Mouse (Mus musculus): Measurements from ENCODE around the gene Obscn. TPM values are rescaled to one million over a fixed set of nuclear protein-coding genes. Genes with fewer than 3 reads are reported as not detected.

Obscn gene
- total and polyA plus RNA-seq, 2 experiments from 2014 or later = 0.38 to 2.1 TPM

DNA sequence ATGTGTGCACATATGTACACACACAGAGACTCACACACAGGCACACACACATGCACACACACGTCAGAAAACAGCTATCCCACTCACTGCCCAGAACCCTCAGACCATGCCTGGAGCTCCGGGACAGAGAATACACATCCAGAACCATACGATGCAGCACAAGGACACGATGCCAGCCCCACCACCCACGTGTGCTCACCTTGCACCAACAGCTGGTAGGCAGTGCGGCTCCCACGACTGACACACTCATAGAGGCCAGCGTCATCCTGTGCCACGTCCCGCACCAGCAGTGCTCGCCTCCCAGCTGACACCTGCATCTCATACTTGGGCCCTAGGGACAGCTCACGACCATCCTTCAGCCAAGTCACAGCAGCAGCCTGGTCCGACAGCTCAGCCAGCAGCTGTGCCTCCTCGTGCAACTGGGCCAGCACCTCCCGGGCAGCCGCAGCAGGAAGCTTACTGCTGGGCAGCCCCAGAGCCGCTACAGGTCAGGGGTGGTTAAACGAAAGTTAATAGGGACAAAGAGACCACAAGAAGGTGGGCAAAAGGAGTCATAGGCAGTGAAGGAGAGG lies 4.8 kb downstream of the Obscn start:
- no peak for ATAC-seq (ENCODE audit: low FRiP score)

DNA sequence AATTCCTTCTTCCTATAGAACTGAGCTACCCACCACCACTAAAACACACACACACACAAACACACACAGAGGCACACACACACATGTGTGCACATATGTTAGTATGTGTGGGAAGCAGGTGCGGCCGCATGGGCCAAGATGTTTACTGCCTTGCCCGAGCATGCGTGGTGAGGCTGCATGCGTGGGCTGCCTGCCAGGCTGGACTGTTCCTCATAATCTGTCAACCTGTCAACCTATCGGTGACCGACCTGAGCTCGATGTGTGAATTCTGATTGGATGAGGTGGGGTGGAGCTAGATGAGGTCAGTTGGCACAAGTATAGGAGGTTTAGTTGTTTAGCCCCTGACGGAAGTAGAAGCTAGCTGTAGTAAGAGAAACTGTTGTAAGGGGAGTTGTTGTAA lies 5.4 kb downstream of the Obscn start:
- ATAC-seq (ENCODE audit: low FRiP score) (no peak), DNase-seq (ENCODE audit: low spot score) (peak; percentile 21)
- no peak overlapping the region for H3K4me3 ChIP-seq (ENCODE audit: low read depth, low read length)
- no peak overlapping the region for H3K4me2 ChIP-seq (ENCODE audit: low read depth, low read length, poor library complexity, severe bottlenecking)
- H3K27me3 ChIP-seq (ENCODE audit: insufficient read depth, low read length) = peaks cover 32% of the 10 kb centered on the region
- no peak overlapping the region for H3K27ac ChIP-seq (ENCODE audit: low read depth, low read length)
- H3K9me3 ChIP-seq (ENCODE audit: low read length) = no peaks in the 10 kb centered on the region
- no peaks in the 10 kb centered on the region for H3K36me3 ChIP-seq (ENCODE audit: insufficient read depth, low read length)
- TF ChIP-seq CTCF (IDR thresholded peaks at IDR 0.05) = no peak
- WGBS = 89% methylated on average over 9 of the region's 9 CpGs
- H3K9ac ChIP-seq (replicated peaks; ENCODE audit: low read length, poor library complexity, severe bottlenecking) = no peak overlapping the region
- H3K4me1 ChIP-seq (ENCODE audit: insufficient read depth, low read length) = 0 out of 2 replicates have a peak, but pooled peaks cover 3% of the 10 kb centered on the region

More for the DNA sequence above, 4.8 kb downstream of the Obscn start:
- TF ChIP-seq CTCF (IDR thresholded peaks at IDR 0.05) = no peak
- no peak overlapping the region for H3K9ac ChIP-seq (replicated peaks; ENCODE audit: low read length, poor library complexity, severe bottlenecking)
- no peak overlapping the region for H3K4me2 ChIP-seq (ENCODE audit: low read depth, low read length, poor library complexity, severe bottlenecking)
- 71% methylated on average over 18 of the region's 18 CpGs for WGBS
- H3K4me3 ChIP-seq (ENCODE audit: low read depth, low read length) = no peak overlapping the region
- peaks cover 39% of the 10 kb centered on the region for H3K27me3 ChIP-seq (ENCODE audit: insufficient read depth, low read length)
- no peaks in the 10 kb centered on the region for H3K36me3 ChIP-seq (ENCODE audit: insufficient read depth, low read length)
- H3K27ac ChIP-seq (ENCODE audit: low read depth, low read length) = no peak overlapping the region
- DNase-seq (ENCODE audit: low spot score) = no peak
- H3K4me1 ChIP-seq (ENCODE audit: insufficient read depth, low read length) = 0 out of 2 replicates have a peak, but pooled peaks cover 3% of the 10 kb centered on the region
- H3K9me3 ChIP-seq (ENCODE audit: low read length) = no peaks in the 10 kb centered on the region

DNA sequence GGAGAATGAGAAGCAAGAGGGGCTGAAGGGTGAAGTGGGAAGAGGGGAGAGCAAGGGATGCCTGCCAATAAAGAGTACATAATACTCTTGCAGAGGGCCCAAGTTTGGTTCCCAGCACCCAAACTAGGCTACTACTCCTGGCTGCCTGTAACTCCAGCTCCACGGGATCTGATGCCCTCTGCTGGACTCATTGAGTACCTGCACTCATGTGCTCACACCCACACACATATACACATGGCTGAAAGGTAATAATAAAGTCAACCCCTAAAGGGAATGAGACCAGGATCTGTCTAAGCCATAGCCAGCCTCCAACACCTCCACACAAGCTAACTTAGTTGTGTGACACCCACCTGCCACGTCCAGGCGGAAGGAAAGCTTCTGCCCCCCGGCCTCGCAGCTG lies 30.3 kb downstream of the Obscn start:
- no peak for TF ChIP-seq CTCF (IDR thresholded peaks at IDR 0.05)
- Histone ChIP-seq H3K4me1 (ENCODE audit: insufficient read depth, low read length) (no peaks in the 10 kb centered on the region), H3K9ac (replicated peaks; ENCODE audit: low read length, poor library complexity, severe bottlenecking) (no peak overlapping the region), H3K4me3 (ENCODE audit: low read depth, low read length) (no peak overlapping the region), H3K36me3 (ENCODE audit: insufficient read depth, low read length) (no peaks in the 10 kb centered on the region), H3K27me3 (ENCODE audit: insufficient read depth, low read length) (no peaks in the 10 kb centered on the region), H3K27ac (ENCODE audit: low read depth, low read length) (no peak overlapping the region), H3K4me2 (ENCODE audit: low read depth, low read length, poor library complexity, severe bottlenecking) (no peak overlapping the region), H3K9me3 (ENCODE audit: low read length) (no peaks in the 10 kb centered on the region)
- ATAC-seq (ENCODE audit: low FRiP score) (no peak), DNase-seq (ENCODE audit: low spot score) (no peak)
- WGBS = 93% methylated on average over 5 of the region's 5 CpGs

DNA sequence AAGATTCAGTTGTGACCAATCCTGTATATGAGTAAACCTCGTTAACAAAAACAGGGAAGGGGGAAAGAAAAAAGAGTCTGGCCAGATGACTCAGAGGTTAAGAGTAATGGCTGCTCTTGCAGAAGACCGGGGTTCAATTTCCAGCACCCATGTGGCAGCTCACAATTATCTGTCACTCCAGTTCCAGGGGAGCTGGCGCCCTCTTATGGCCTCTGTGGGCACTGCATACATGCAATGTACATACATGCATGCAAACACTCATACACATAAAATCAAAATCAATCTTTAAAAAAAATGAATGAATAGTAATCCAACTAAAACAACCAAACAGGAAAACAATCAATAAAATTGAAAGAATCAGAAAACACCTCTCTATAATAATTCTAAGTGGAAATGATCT lies 33.9 kb downstream of the Obscn start:
- TF ChIP-seq CTCF (IDR thresholded peaks at IDR 0.05) = peak; percentile 20; the same call in 1 of the 2 replicates
- no peaks in the 10 kb centered on the region for H3K4me1 ChIP-seq (ENCODE audit: insufficient read depth, low read length)
- WGBS = 77% methylated on average over 3 of the region's 3 CpGs
- DNase-seq (ENCODE audit: low spot score) (no peak), ATAC-seq (ENCODE audit: low FRiP score) (no peak)
- H3K36me3 ChIP-seq (ENCODE audit: insufficient read depth, low read length) = no peaks in the 10 kb centered on the region
- H3K27me3 ChIP-seq (ENCODE audit: insufficient read depth, low read length) = no peaks in the 10 kb centered on the region
- no peak overlapping the region for H3K4me3 ChIP-seq (ENCODE audit: low read depth, low read length)
- no peak overlapping the region for H3K9ac ChIP-seq (replicated peaks; ENCODE audit: low read length, poor library complexity, severe bottlenecking)
- no peak overlapping the region for H3K27ac ChIP-seq (ENCODE audit: low read depth, low read length)
- no peak overlapping the region for H3K4me2 ChIP-seq (ENCODE audit: low read depth, low read length, poor library complexity, severe bottlenecking)
- no peaks in the 10 kb centered on the region for H3K9me3 ChIP-seq (ENCODE audit: low read length)

DNA sequence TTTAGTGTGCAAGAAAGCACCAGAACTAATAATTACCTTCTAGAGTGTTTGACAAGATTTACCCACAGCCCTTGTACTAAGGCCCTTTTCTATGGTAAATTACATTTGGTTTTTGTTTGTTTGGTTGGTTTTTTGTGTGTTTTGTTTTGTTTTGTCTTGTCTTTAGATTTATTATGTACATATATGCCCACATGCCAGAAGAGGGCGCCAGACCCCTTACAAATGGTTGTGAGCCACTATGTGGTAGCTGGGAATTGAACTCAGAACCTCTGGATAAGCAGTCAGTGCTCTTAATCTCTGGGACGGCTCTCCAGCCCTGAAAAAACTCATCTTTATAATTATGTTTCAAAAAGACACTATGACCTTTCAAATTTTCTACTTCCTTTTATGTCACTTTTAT lies 37.9 kb downstream of the Obscn start:
- Histone ChIP-seq H3K4me2 (ENCODE audit: low read depth, low read length, poor library complexity, severe bottlenecking) (no peak overlapping the region), H3K27ac (ENCODE audit: low read depth, low read length) (no peak overlapping the region), H3K9me3 (ENCODE audit: low read length) (no peaks in the 10 kb centered on the region), H3K4me1 (ENCODE audit: insufficient read depth, low read length) (no peaks in the 10 kb centered on the region), H3K36me3 (ENCODE audit: insufficient read depth, low read length) (no peaks in the 10 kb centered on the region), H3K9ac (replicated peaks; ENCODE audit: low read length, poor library complexity, severe bottlenecking) (no peak overlapping the region), H3K27me3 (ENCODE audit: insufficient read depth, low read length) (no peaks in the 10 kb centered on the region), H3K4me3 (ENCODE audit: low read depth, low read length) (no peak overlapping the region)
- TF ChIP-seq CTCF (IDR thresholded peaks at IDR 0.05) = peak; percentile 50
- ATAC-seq (ENCODE audit: low FRiP score) (no peak), DNase-seq (ENCODE audit: low spot score) (peak; percentile 26)
- 31% methylated on average over 2 of the region's 2 CpGs for WGBS

DNA sequence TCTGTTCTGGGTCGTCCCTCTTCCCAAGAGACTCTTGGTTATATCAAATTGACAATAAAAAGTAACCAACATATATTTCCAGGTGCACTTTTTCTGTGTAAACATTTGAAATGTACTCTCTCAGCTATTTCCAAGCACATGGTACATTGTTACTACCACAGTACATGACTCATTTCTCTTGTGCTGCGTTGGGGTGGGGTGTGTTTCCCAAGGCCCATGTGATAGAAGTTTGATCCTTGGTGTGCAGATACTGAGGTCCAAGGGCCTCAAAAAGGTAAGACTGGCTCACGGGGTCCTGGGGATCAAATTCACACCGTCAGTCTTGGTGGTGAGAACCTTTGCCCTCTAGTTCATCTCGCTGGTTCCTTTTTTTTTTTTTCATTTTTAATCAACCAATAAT lies 38.4 kb downstream of the Obscn start:
- TF ChIP-seq CTCF (IDR thresholded peaks at IDR 0.05) = no peak
- WGBS = 70% methylated on average over 5 of the region's 5 CpGs

More for the DNA sequence above, 38.4 kb downstream of the Obscn start:
- Histone ChIP-seq H3K9me3 (ENCODE audit: low read length) (no peaks in the 10 kb centered on the region), H3K4me3 (ENCODE audit: low read depth, low read length) (no peak overlapping the region), H3K4me2 (ENCODE audit: low read depth, low read length, poor library complexity, severe bottlenecking) (no peak overlapping the region), H3K27ac (ENCODE audit: low read depth, low read length) (no peak overlapping the region), H3K9ac (replicated peaks; ENCODE audit: low read length, poor library complexity, severe bottlenecking) (no peak overlapping the region), H3K4me1 (ENCODE audit: insufficient read depth, low read length) (no peaks in the 10 kb centered on the region), H3K27me3 (ENCODE audit: insufficient read depth, low read length) (no peaks in the 10 kb centered on the region), H3K36me3 (ENCODE audit: insufficient read depth, low read length) (no peaks in the 10 kb centered on the region)
- no peak for DNase-seq (ENCODE audit: low spot score)
- ATAC-seq (ENCODE audit: low FRiP score) = no peak

All from midbrain, postnatal 0 days (tissue).